Mouse (Mus musculus) olfactory bulb, adult 2 months (tissue): ENCODE measurements around the gene Tmem72.

Source experiments
- CTCF ChIP-seq: fragments of 200-500 bp; IDR thresholded peaks from 2 replicates; pipeline ENCODE4 v1.5.1; 2012; ENCODE audit warnings: low read depth, mild to moderate bottlenecking, low read length, moderate library complexity; ENCODE audit not compliant: insufficient read depth
- POLR2A ChIP-seq: fragments of 200-500 bp; IDR thresholded peaks from 2 replicates; pipeline ENCODE4 v1.6.1; 2012; ENCODE audit warnings: mild to moderate bottlenecking, low read depth, low read length, moderate library complexity; ENCODE audit not compliant: insufficient read depth

GRCm38 (mm10) chr6:116693639-116694038 is 23.1 kb downstream of the Tmem72 start:
- TF ChIP-seq CTCF (no peak), POLR2A (no peak)
